Mouse (Mus musculus) CH12.LX (cell line): Measurements from ENCODE around the gene Ulk4. TPM values are rescaled to one million over a fixed set of nuclear protein-coding genes. Genes with fewer than 3 reads are reported as not detected.

Experiments
- DNase-seq: peaks from one replicate; pipeline ENCODE4 v3.0.0-alpha.2; 2013; ENCODE audit errors: extremely low read depth
- H3K27ac ChIP-seq: 2 replicates; pipeline ENCODE4 v1.5.1; 2012; ENCODE audit warnings: low read depth, mild to moderate bottlenecking, control low read depth, moderate library complexity; ENCODE audit not compliant: insufficient read depth
- H3K27me3 ChIP-seq: replicated peaks from 2 replicates; pipeline ENCODE3; 2012; ENCODE audit warnings: inconsistent platforms
- H3K36me3 ChIP-seq, 2 experiments: replicated peaks in 1 of 2; 2 replicates each; pipeline versions ENCODE3 to v1.6.1; 2012; ENCODE audit warnings: inconsistent platforms in 1 of 2, low read length in 1 of 2, mild to moderate bottlenecking in 1 of 2, mixed read lengths in 1 of 2, moderate library complexity in 1 of 2; ENCODE audit not compliant: control insufficient read depth in 1 of 2, insufficient read depth in 1 of 2
- H3K4me1 ChIP-seq, 2 experiments: 2 replicates each; pipeline ENCODE4 v1.6.1; 2012; ENCODE audit warnings: inconsistent platforms in 1 of 2, moderate library complexity in 1 of 2; ENCODE audit not compliant: insufficient read depth in 2 of 2, control insufficient read depth in 1 of 2
- H3K4me2 ChIP-seq: 2 replicates; pipeline ENCODE4 v1.6.1; 2012; ENCODE audit warnings: low read depth, mild to moderate bottlenecking, control low read depth; ENCODE audit not compliant: poor library complexity, insufficient read depth, severe bottlenecking
- H3K4me3 ChIP-seq, 3 experiments: fragments of 150-350 bp in 1 of 3; sonication (generic) in 1 of 3; replicated peaks in 1 of 3; 2 replicates each; pipeline versions ENCODE3 to v1.5.1; 2011 to 2012; ENCODE audit warnings: low read depth in 2 of 3, low read length in 2 of 3, mild to moderate bottlenecking in 2 of 3, moderate library complexity in 2 of 3, control low read depth in 1 of 3, improper control_type of control experiment in 1 of 3, inconsistent platforms in 1 of 3, mixed read lengths in 1 of 3; ENCODE audit not compliant: poor library complexity in 1 of 3
- H3K79me2 ChIP-seq: replicated peaks from 2 replicates; pipeline ENCODE4 v1.6.1; 2012; ENCODE audit warnings: mild to moderate bottlenecking, moderate library complexity; ENCODE audit not compliant: control insufficient read depth, poor library complexity, insufficient read depth, severe bottlenecking; ENCODE audit errors: extremely low read depth
- H3K9ac ChIP-seq: 2 replicates; pipeline ENCODE4 v1.6.1; 2012; ENCODE audit warnings: low read depth, mild to moderate bottlenecking, control low read depth, moderate library complexity; ENCODE audit not compliant: insufficient read depth
- H3K9me3 ChIP-seq: replicated peaks from 2 replicates; pipeline ENCODE3; 2012; ENCODE audit warnings: low read length, inconsistent platforms, mixed read lengths
- CHD1 ChIP-seq: IDR thresholded peaks from 2 replicates; pipeline ENCODE4 v1.6.1; 2012; ENCODE audit warnings: low read depth, low read length, improper control_type of control experiment, inconsistent platforms
- CHD2 ChIP-seq: IDR thresholded peaks from 2 replicates; pipeline ENCODE4 v1.6.1; 2011; ENCODE audit warnings: low read length, improper control_type of control experiment
- E2F4 ChIP-seq: IDR thresholded peaks from 2 replicates; pipeline ENCODE4 v1.6.1; 2011; ENCODE audit warnings: low read depth, low read length, improper control_type of control experiment; ENCODE audit not compliant: insufficient replicate concordance
- EP300 ChIP-seq: IDR thresholded peaks from 2 replicates; pipeline ENCODE4 v1.6.1; 2011; ENCODE audit warnings: low read length, improper control_type of control experiment
- ETS1 ChIP-seq: conservative IDR thresholded peaks from 2 replicates; pipeline ENCODE4 v1.6.1; 2012; ENCODE audit warnings: low read depth, mild to moderate bottlenecking, inconsistent platforms, low read length, improper control_type of control experiment, moderate library complexity
- MAFK ChIP-seq: IDR thresholded peaks from 2 replicates; pipeline ENCODE4 v1.6.1; 2011; ENCODE audit warnings: low read length, improper control_type of control experiment; ENCODE audit not compliant: insufficient replicate concordance
- MXI1 ChIP-seq: IDR thresholded peaks from 2 replicates; pipeline ENCODE4 v1.6.1; 2011; ENCODE audit warnings: mild to moderate bottlenecking, low read depth, low read length, improper control_type of control experiment
- NRF1 ChIP-seq: IDR thresholded peaks from 2 replicates; pipeline ENCODE4 v1.6.1; 2014; ENCODE audit warnings: low read depth, mild to moderate bottlenecking, inconsistent platforms, low read length, improper control_type of control experiment, moderate library complexity
- POLR2A ChIP-seq: IDR thresholded peaks from 2 replicates; pipeline ENCODE4 v1.6.1; 2011; ENCODE audit warnings: low read depth, mild to moderate bottlenecking, improper control_type of control experiment, low read length
- POLR2AphosphoS2 ChIP-seq: IDR thresholded peaks from 2 replicates; pipeline ENCODE4 v1.6.1; 2011; ENCODE audit warnings: low read depth, low read length, improper control_type of control experiment
- RAD21 ChIP-seq: IDR thresholded peaks from 2 replicates; pipeline ENCODE4 v1.6.1; 2011; ENCODE audit warnings: low read depth, mild to moderate bottlenecking, low read length, improper control_type of control experiment, moderate library complexity
- SMC3 ChIP-seq: IDR thresholded peaks from 2 replicates; pipeline ENCODE4 v1.6.1; 2011; ENCODE audit warnings: low read depth, low read length, improper control_type of control experiment
- TBP ChIP-seq: conservative IDR thresholded peaks from 2 replicates; pipeline ENCODE4 v1.6.1; 2011; ENCODE audit warnings: low read depth, low read length, improper control_type of control experiment
- UBTF ChIP-seq: IDR thresholded peaks from 2 replicates; pipeline ENCODE4 v1.6.1; 2012; ENCODE audit warnings: low read depth, mild to moderate bottlenecking, inconsistent platforms, low read length, improper control_type of control experiment, moderate library complexity
- ZKSCAN1 ChIP-seq: IDR thresholded peaks from 2 replicates; pipeline ENCODE4 v1.6.1; 2012; ENCODE audit warnings: low read depth, inconsistent platforms, low read length, improper control_type of control experiment, borderline replicate concordance
- ZMIZ1 ChIP-seq: IDR thresholded peaks from 2 replicates; pipeline ENCODE4 v1.6.1; 2012; ENCODE audit warnings: low read depth, mild to moderate bottlenecking, inconsistent platforms, low read length, improper control_type of control experiment
- dilution Hi-C: fragments of 300-500 bp; cut with MboI; formaldehyde crosslinking; loops from 2 replicates; pipeline ENCODE4 v1.14.3; 2020; ENCODE audit warnings: low sequenced_read_pairs; ENCODE audit not compliant: extremely low pct_unique_long_range_greater_than_20kb, extremely low pct_ligation_motif_present
- in situ Hi-C: fragments of 300-500 bp; cut with MboI; formaldehyde crosslinking; loops from 3 replicates; pipeline ENCODE4 v1.14.3; 2019; ENCODE audit warnings: low sequenced_read_pairs, low pct_ligation_motif_present, low pct_unique_long_range_greater_than_20kb, mixed read lengths
- polyA plus RNA-seq: library from polyadenylated mRNA; unstranded; fragments of >175 nt; gene quantifications from 2 replicates; pipeline ENCODE4 v1.2.1, GENCODE M21; 2012; ENCODE audit warnings: low read depth; ENCODE audit not compliant: insufficient read length
- total RNA-seq, 2 experiments: library from RNA; depleted of rRNA; stranded (reverse); fragments of 300-350 nt in 1 of 2; fragments of >200 nt in 1 of 2; gene quantifications; 2 replicates each; pipeline ENCODE4 v1.2.3; 2012 to 2014

Ulk4 gene
- total and polyA plus RNA-seq, 3 experiments, result 1.6 to 25.8 (median 18.5) TPM

GRCm38 (mm10) chr9:121124705-121125104, 152.3 kb downstream of the Ulk4 start:
- H3K79me2 ChIP-seq, result no peaks in the 10 kb centered on the region
- DNase-seq, result no peak
- dilution Hi-C loops, result no loop called here
- H3K4me2 ChIP-seq, result no peak overlapping the region
- H3K4me1 ChIP-seq, result peaks cover 4 to 19% of the 10 kb centered on the region in 2 experiments
- H3K9me3 ChIP-seq, result no peaks in the 10 kb centered on the region
- H3K36me3 ChIP-seq, result peaks cover 2 to 27% of the 10 kb centered on the region in 2 experiments
- H3K27ac ChIP-seq, result no peak overlapping the region
- TF ChIP-seq MXI1 (no peak), RAD21 (no peak), E2F4 (no peak), TBP (no peak), ZMIZ1 (no peak), POLR2A (no peak), CHD2 (no peak), CHD1 (no peak), POLR2AphosphoS2 (no peak), EP300 (no peak), ETS1 (no peak)
- H3K4me3 ChIP-seq, result no peak overlapping the region
- H3K27me3 ChIP-seq, result no peaks in the 10 kb centered on the region
- in situ Hi-C loops, result no loop called here
- no peak overlapping the region for H3K9ac ChIP-seq

- H3K9ac ChIP-seq, result no peak overlapping the region
- TF ChIP-seq SMC3 (no peak), UBTF (no peak), ZKSCAN1 (no peak), POLR2A (no peak), NRF1 (no peak), TBP (no peak), MAFK (no peak)
- no peak overlapping the region for H3K4me3 ChIP-seq
- no peak overlapping the region for H3K4me2 ChIP-seq
- dilution Hi-C loops, result no loop called here
- in situ Hi-C loops, result no loop called here
- no peaks in the 10 kb centered on the region for H3K79me2 ChIP-seq
- H3K27me3 ChIP-seq, result no peaks in the 10 kb centered on the region
- no peaks in the 10 kb centered on the region for H3K9me3 ChIP-seq
- DNase-seq, result no peak
- peaks cover 8 to 29% of the 10 kb centered on the region in 2 experiments for H3K4me1 ChIP-seq
- peaks cover 2 to 22% of the 10 kb centered on the region in 2 experiments for H3K36me3 ChIP-seq
- H3K27ac ChIP-seq, result no peak overlapping the region
Observed at GRCm38 (mm10) chr9:121122039-121122438, 155.0 kb downstream of the Ulk4 start.
